Mouse (Mus musculus) kidney, postnatal 25 days (tissue): ENCODE data around the gene Trim69.

Experiments
- DNase-seq, 2 experiments: peaks; one replicate each; pipeline ENCODE4 v3.0.0; 2021; ENCODE audit warnings: mixed read lengths in 2 of 2

The Trim69 gene

DNA sequence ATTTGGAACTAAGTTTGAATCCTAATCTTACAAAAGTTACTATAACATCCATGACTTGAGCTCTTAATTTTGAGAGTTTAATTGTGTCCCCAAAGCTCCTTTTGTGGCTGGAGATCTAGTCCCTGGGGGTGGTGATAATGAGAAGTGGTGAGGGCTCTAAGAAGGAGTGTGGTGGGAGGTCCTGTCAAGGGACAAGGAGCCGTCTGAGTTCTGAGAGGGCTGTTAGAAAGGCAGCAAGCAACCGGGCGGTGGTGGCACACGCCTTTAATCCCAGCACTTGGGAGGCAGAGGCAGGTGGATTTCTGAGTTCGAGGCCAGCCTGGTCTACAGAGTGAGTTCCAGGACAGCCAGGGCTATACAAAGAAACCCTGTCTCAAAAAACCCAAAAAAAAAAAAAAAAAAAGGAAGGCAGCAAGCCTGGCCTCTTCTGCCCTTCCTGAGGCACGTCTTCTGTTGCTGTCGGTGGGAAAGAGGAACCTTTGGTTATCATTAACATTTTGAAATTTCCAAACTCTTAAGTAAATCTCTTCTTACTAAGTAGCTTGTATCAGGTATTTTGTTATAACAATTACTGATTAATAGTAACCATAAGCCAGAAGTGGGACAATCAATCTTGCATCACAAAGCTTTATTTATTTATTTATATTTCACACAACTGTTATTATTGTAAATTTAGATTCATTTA lies 6.7 kb upstream of the Trim69 start:
- no peak for DNase-seq

DNA sequence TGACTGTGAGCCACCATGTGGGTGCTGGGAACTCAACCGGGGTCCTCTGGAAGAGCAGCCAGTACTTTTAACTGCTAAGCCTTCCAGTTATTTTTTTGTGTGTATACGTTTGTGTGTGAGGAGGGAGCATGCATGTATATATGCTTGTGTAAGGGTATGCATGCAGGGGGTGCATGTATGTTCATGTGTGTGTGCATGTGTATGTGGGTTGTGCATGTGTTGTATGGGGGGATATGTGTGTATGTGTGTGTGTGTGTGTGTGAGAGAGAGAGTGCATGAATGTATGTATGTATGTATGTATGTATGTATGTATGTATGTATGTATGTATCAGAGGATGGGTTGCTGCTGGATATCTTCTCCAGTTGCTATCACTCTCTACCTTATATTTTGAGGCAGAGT lies 6.0 kb upstream of the Trim69 start:
- no peak for DNase-seq

DNA sequence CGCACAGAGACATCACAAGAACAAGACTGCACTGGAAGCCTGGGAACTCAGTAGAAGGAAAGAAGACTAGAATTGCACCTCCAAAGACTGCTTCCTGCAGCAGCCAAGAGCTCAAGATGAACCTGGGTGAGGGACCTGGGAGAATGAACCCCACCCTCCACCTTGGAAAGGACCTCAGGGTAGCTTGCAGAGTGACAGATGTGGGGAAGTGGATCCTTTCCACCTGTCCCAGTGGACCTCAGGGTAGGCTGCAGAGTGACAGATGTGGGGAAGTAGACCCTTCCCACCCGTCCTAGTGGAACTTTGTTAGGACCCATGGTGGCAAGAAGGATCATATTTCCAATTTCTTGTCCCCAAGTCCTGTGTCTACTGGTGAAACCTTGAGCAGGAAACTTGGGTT lies 5.2 kb upstream of the Trim69 start:
- DNase-seq = no peak

DNA sequence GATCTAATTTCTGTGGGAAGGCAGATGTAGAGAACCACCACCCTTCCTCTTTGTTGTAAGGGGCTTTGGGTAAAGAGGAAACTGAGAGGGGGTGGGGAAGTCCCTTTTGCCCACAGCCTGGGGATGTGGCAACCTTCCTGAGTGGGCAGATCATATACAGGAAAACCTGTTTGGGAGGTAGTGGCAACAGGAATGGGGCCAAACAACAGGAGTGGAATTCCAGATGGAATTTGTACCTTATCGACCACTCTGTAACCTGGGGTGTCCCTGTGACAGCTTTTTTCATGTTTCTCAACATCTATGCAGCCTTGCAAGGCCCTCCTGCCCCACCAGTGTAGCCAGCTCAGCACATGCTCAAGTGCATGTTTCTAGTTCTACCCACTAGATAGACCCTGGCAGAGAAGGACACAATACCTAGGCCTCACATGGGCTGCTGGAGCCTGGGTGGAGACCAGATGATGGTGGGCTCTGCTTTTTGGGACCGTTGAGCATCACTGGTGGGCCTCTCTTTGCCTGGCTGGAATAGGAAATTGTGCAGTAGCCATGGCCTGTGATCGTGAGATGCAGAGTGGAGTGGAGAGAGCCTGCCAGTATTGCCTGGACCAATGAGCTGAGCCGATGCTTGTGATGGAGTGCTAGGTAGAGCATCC lies 4.3 kb upstream of the Trim69 start:
- DNase-seq = no peak

DNA sequence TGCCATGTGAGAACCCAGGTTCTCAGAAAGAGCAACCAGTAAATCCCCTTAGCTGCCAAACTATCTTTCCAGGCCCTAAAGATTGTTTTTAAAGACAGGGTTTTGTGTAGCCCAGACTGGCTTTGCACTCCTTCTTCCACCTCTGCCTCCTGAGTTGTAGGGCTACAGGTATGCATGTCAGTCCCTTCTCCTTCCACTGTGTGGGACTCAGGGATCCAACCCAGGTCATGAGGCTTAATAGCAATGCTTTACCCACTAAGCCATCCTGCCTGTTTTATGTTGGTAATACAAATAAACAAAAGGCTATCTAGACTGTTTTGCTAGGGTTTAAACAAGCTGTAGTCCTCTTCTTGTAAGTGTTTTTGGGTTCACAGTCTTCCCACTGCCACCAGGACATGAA lies 2.9 kb upstream of the Trim69 start:
- DNase-seq = no peak

DNA sequence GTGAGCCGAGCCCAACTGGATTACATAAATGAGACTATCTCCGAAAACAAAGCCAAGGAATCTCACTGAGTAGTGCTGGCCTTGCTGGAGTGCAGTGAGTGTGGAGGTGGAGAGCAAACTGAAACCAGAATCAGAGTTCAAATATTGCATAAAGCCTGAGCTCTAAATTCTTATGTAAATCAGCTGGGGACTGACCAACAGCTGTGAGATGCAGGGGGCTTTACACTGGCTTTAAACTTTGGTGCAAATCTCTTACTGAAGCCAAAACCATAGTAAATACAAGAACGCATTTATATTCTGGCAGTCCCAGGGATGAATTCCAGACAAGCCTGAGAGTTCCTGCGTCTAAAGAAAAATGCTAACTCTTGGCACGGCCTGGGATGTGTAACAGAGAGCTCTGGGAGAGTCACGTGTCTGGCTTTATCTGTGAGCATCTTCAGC lies 2.1 kb upstream of the Trim69 start:
- no peak for DNase-seq

DNA sequence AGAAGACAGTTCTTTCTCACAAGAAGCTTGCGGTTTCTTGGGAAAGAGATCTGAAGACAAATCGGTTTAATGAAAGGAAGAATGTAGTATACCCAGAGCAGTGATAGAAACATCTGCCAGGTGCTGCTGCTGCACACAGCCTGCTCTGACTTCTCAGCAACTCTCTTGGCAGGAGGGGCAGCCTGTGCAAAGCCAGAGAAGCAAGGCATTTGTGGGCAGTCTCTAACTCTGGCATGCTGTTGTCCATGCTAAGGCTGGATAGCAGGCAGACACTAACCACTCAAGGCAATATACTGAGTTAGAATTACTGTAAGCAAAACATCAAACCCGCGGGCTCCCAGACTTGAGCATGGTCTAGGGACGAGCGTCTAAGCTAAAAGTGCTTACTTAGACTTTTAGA lies 833 bp upstream of the Trim69 start:
- DNase-seq = no peak

DNA sequence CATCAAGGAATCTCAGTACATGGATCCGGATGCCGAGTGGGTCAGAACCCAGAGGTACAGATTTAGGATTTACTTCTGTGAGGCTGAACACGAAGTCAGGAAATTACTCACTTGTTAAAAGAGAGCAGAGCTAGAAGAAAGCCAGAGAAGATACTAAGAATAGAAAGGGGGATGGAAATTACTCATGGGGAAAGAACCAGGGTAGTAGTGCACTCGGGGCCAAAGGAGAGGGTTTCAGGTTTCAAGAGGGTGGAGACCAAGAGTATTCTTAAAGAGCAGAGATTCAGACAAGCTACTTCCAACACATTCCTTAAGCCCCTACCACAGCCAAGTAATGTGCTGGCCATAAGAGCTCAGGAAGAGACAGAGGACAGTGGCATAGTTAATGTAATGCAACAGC lies 1.0 kb downstream of the Trim69 start:
- no peak for DNase-seq

DNA sequence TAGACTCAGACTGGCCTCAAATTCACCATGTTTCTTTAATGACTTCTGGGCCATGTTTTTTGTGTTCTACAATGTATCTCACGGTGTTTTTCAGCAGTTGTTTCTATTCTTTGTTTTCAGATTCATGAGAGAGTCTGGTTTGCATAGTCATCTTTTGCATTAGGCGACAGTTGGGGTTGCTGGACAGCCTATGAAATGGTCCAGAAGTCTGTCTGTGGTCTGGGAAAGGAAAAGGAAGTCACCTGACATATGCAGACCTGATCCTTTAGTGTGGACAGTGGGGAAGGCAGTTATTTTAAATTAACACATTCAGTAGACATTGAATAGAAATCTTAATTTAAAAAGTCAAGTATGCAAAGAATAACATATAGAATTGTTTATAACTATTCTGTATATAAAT lies 2.0 kb downstream of the Trim69 start:
- no peak for DNase-seq

DNA sequence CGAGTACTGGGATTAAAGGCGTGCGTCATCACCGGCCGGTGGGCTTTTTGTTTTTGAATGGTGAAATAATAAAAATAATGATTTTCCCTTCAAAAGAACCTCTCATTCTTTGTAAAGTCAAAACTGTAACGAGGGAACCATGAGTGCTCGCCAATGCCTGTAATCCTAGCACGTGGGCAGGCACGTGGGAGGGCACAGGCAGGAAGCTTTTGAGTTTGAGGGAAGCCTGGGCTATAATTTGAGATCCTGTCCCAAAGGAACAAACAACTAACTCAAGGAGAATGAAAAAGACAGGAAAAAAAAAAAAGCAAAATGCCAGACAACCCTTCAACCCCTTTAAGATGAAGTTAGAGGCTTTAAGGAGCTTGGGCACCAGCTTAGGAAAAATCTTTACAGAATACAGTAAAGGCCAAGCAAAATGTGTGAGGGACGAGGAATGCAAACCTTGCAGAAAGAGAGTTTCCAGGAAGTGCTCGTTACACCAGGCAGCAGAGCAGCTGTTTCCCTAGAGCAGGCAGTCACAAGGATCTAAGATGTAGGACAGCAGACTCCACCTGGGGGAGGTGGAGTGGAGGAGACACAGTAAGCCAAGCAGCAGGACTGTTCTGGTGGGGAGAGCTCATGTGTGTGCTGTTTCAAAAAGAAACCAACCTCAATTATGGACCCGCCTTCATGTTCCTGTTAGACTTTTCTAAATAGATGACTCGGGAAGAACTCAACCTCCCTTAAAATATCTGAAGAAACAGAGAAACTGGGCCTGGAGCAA lies 3.1 kb downstream of the Trim69 start:
- DNase-seq = no peak

DNA sequence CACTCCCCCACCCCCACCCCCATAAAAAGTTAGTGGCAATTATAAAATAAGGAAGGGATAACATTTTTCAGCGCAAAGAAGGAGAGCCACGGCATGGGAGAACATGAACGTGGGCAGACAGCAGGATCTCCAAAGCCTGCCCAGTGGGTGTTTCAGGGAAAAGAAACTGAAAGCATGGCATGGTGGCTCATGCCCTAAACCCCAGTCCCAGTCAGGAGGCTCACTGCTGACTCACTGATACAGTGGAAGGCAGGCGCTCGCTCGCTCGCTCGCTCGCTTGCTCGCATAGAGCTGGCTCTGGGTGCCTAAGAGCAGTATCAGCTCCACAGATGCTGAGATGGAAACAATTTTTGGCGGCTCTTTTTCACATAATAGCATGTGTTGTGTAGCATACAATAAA lies 3.8 kb downstream of the Trim69 start:
- DNase-seq = no peak

DNA sequence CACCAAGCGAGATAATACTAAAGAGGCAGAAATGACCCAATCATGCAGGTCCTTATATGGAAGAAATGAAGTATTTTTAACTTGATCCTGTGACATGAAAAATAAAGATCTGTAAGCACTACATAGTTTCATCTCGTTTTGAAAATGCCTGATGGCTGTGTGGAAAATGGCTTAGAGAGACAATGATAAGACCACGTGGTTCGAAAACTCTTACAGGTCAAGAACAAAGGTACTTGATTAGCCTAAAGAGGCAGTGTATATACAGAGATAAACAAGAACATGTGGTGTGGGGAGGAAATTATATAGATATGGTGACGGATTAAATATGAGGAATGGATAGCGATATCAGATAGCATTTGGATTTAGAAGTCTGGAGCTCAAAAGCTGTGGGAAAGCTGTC lies 10.8 kb downstream of the Trim69 start:
- no peak for DNase-seq

DNA sequence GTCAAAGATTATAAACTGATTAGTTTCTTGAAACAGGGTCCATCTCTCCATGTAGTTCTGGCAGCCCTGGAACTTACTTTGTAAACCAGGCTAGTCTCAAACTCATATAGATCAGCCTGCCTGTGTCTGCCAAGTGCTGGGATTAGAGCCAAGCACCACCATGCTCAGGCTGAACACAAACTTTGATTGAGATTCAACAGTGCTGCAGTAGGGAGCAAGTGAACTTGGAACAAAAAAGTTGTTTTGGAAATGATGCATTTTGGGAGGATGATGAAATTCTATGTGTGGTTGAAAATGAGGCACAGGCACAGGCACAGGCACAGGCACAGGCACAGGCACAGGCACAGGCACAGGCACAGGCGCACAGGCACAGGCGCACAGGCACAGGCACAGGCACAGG lies 11.7 kb downstream of the Trim69 start:
- no peak for DNase-seq

DNA sequence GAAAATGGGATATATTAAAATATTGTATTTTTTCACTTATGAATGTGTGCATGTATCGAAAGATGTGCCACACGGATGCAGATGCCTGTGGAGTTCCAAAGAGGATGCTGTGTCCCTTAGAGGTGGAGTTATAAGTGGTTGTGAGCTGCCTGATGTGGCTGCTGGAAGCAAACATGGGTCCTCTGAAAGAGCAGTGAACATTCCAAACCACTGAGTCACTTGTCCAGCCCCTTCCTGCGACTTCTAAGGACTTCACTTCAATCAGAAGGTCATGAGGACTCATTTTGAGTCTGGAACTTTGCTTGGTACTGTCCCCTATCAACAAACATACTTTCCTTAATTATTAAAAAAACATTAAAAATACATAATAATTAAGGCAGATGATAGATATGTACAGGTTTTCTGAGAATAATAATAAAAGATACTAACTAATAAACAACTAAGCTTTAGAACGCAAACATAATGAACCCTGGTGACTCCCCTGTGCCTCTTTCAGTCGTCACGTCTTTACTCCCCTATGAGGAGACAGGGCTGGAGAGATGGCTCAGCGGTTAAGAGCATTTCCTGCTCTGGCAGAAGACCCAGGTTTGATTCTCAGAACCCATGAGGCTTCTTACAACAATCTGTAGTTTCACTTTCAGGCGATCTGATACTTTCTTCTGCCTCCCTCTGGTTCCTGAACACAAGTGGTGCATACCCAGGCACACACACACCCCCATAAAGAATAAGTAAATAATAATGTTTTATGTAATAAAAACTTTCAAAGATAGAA lies 19.7 kb downstream of the Trim69 start:
- DNase-seq = no peak

DNA sequence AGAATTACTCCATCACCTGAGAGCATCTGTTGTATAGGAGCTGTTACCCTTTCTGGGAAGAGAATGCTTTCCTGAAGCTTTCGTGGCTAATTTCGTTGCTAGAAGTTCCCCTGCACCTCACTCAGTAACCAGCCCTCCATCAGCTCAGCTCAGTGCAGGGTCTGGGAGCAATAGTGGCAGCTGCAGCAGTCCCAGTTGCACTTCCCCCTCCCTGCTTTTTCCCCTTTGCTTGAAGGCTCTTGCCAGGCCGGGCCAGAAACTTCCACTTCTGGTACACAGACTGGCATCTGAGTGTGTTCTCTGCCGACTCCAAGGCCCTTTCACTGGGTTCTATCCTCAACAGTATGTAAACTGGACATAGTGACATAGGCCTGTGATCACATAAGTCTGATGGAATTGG lies 24.6 kb downstream of the Trim69 start:
- DNase-seq = no peak

DNA sequence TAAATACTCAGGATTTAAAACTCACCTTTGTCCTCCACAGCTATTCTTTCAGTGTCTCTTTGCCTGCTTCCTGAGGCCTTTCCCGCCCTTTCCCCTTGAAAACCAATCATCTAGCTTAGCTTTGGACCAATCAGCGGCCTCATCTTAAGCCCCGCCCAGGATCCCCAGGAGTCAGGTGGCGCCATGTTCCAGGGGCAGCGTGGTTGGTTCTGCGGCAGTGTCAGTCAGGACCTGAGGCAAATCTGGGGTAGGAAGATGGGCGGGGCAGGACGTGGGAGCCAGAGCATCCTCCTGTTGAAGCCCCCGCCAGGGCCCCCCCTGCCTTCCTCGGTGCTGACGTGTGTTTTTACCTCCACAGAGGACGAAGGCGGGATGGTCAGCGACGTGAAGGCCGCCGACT lies 25.6 kb downstream of the Trim69 start, which contains the start of the genes Patl2 and Terb2:
TSS of gene Patl2 (minus strand) at position 84 of the 400 bp plus-strand sequence.
TSS of gene Terb2 (plus strand) at position 167 of the 400 bp plus-strand sequence.
- no peak for DNase-seq

DNA sequence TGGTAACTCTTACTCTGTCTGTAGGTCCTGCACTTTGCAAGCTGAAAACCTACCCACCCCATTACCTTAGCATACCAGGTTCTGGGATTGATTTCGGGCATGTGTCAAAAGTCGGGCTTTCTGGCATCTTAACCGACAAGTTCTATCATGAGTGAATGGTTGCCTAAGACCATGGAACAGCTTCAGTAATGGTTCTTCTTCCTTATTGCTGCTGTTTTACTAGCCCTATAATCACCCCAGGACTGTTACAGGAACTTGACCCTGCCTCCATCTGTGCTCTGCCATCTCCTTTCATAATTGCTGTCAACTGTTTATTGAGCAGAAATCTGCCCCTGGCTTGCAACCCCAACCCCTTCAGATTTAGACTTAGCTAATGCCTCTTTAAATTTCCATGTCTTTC lies 26.3 kb downstream of the Trim69 start:
- no peak for DNase-seq

DNA sequence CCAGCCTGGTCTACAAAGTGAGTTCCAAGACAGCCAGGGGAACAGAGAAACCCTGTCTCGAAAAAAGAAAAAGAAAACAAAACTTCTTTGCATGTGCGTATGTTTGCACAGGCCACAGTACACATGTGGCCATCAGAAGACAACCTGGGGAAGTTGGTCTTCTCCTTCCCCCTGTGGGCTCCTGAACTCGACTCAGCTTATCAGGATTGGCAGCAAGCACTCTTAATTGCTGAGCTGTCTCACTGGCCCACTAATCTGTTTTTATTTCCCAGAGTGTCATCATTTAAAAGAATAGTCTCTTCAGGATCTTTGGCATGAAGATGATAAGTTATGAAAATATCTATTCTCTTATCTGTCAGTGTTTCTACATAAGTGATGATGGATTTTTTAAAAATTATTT lies 31.3 kb downstream of the Trim69 start:
- no peak for DNase-seq

DNA sequence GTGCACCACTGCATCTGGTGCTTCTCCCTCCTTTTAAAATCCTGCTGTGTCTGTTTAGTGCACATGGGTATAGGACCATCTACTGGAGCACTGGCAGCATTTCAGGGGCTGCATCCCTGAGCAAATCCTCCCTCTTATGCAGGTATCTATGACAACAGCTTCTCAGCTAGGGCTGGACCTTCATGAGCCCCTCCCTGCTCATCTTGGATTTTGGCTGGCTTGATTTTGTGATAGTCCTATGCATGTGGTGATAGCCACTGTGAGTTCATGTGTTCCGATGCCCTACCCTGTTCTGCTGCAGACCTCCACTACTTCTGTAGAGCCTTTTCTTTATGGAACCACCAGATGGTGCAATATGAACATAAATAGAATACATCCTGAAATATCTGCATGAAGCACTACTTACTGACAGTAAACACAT lies 34.0 kb downstream of the Trim69 start:
- DNase-seq = no peak

DNA sequence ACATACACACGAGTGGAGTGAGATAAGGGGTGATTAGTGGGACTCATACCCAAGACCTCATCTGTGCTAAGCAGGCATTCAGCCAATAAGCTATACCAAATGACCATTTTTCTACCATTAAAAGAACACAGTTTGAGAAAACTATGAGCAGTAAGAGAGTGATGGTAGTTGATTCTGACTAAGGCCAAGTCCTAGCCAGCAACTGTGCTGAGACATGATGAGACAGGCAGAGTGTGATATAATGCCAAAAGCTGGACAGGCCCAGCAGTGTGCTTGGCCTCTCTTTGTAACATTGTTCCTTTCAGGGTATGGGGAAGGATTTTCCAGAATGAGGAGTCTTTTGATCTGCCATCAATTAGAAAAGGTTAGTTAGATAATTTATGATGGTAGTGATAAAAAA lies 41.0 kb downstream of the Trim69 start:
- no peak for DNase-seq

DNA sequence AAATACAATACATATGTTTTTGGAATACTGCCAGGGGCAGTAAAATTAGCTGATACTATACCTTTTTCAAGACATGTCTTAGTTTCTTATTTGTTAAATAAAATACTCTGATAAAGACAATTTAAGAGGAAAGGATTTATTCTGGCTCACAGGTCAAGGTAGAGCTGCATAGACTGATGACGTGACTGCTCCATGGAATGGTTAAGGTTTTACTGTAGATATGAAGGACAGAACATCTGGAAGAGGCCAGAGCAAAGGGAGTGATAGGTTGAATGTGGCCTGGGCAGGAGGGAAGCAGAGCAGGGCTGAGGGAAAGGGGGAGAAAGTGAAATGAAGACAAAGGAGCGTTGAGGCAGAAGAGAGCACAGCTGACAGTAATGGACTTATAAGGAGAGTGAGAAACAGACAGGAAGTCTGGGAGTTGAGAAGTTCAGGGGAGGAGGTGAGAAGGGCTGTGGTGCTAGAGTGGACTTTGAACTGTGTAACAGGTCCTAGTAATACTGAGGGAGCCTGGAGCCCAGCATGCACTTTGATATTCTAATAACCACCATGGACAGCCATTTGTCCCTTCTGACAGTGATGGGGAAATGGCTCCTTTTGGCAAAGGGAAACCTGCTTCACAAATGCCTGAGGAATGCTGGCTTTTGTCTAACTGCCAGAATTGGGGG lies 46.1 kb downstream of the Trim69 start:
- no peak for DNase-seq

DNA sequence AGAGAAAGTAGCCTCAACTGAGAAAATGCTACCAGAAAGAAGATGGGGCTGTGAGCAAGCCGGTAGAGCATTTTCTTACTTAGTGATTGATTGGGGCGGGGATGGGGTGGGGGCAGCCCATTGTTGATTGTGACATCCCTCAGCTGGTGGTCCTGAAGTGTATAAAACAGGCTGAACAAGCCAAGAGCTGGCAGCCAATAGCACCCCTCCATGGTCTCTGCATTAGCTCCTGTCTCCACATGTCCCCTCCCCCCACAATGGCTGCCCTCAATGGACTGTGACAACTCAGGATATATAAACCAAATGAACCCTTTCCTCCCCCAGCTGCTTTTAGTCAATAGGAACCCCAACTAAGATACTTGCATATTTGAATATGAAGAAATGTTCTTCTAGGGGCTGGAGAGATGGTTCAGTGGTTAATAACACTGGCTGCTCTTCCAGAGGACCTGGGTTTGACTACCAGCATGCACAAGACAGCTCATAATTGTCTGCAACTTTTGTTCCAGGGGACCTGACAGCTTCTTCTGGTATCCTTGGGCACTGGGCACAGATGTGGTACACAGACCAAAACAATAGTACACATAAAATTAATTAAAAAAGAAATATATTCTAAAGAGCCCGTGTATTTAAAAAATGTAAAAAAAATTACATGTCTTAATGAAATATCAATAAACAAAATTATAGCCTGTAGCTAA lies 50.2 kb downstream of the Trim69 start:
- DNase-seq = no peak
